Mouse (Mus musculus): Measurements from ENCODE around the gene Fuom.

DNA sequence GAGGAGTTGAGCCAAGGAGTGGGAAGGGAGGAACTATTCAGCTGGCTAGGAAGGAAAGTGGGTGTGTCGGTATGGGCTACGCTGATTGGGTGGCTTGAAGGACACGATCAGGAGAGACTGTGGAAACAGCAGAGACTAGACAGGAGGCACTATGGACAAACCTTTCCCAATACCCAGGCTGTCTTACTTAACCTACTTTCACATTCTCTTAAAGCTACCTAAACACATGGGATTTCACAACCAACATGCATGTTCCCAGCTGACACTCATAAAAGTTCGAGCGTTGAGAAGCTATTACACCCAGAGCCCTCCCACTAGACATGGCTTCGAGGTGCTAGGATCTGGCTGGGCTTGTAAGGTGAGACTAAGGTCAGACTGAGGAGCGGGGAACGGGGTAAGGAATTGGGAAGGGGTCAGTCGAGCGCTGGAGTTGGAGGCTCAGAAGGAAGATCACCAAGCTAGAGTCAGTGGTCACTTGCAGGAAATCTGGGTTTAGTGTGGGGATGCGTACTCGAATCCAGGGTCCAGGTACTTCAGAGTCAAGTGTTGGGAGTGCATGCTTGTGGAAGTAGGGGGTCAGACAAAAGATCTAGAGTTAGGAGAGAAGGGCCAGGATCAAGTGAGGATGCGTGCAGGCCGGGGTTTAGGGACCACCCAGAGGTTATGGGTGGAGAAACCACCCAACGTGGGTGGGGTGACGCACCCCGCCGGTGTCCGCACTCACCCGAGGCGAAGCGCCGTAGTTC lies 13.5 kb upstream of the Fuom start, which contains the start of gene Paox:
- TF ChIP-seq CTCF (conservative IDR thresholded peaks at IDR 0.05; ENCODE audit: insufficient read depth, insufficient read length, low read depth, low read length), result no peak
- peak; percentile 12 for TF ChIP-seq POLR2A (IDR thresholded peaks at IDR 0.05; ENCODE audit: low read depth, low read length)
